Mouse (Mus musculus) limb, embryonic 13.5 days (tissue): Measurements from ENCODE around the gene 9530077C05Rik. TPM values are rescaled to one million over a fixed set of nuclear protein-coding genes. Genes with fewer than 3 reads are reported as not detected.

Experiments used
- polyA plus RNA-seq: library from polyadenylated mRNA; unstranded; fragments of >200 nt; fragmentation: Nextera tagmentation; extraction: Ambion mirVana; gene quantifications from 2 replicates; pipeline ENCODE4 v1.2.1, GENCODE M21; 2015

Gene 9530077C05Rik
- polyA plus RNA-seq, 1 experiment from 2014 or later: 5.8 TPM

Other genes with a start within 250 kb of the 9530077C05Rik start
- 0.06 and 0.11 TPM in 2 replicates for gene Zfp872, start 223.4 kb upstream of the 9530077C05Rik start, polyA plus RNA-seq
- gene Zfp809, start 185.8 kb upstream of the 9530077C05Rik start, polyA plus RNA-seq: 15.7 and 17.0 TPM in 2 replicates
- gene Zfp599, start 151.6 kb upstream of the 9530077C05Rik start, polyA plus RNA-seq: 9.2 and 9.6 TPM in 2 replicates
- gene Zfp810, start 103.9 kb upstream of the 9530077C05Rik start, polyA plus RNA-seq: 29.1 and 30.3 TPM in 2 replicates
- gene Anln, start 22.3 kb upstream of the 9530077C05Rik start, polyA plus RNA-seq: 36.6 and 40.8 TPM in 2 replicates
- gene Gm17545, start 42.8 kb downstream of the 9530077C05Rik start, polyA plus RNA-seq: not detected in 2 replicates
- 73.8 and 74.1 TPM in 2 replicates for gene Rp9, start 58.2 kb downstream of the 9530077C05Rik start, polyA plus RNA-seq
- 13.9 and 15.9 TPM in 2 replicates for gene Bbs9, start 64.2 kb downstream of the 9530077C05Rik start, polyA plus RNA-seq